Mouse (Mus musculus): ENCODE measurements at regions not wholly inside any gene's neighbourhood (a gene's known extent, or its start where the extent isn't known, plus 50 kb on each side); places are given as distances from the start of the nearest gene placed in this dataset.

GRCm38 (mm10) chr2:83224018-83224417 lies 280.6 kb downstream of the Fsip2 start:
- no peak for ATAC-seq (replicated peaks; ENCODE audit: insufficient number of reproducible peaks, low FRiP score, low TSS enrichment)
- H3K36me3 ChIP-seq (ENCODE audit: control insufficient read depth, insufficient read depth, low read length): no peaks in the 10 kb centered on the region
- 61% methylated on average over 2 of the region's 2 CpGs for WGBS (ENCODE audit: insufficient replicate concordance)
- no peak overlapping the region for H3K9ac ChIP-seq (ENCODE audit: low read depth, low read length)
- no peaks in the 10 kb centered on the region for H3K27me3 ChIP-seq (ENCODE audit: control insufficient read depth, insufficient read depth, low read length)
- no peak overlapping the region for H3K4me3 ChIP-seq (ENCODE audit: low read depth, low read length)
- H3K4me1 ChIP-seq (ENCODE audit: control insufficient read depth, insufficient read depth, low read length): no peaks in the 10 kb centered on the region
- H3K4me2 ChIP-seq: no peak overlapping the region
- no peaks in the 10 kb centered on the region for H3K9me3 ChIP-seq (replicated peaks; ENCODE audit: control insufficient read depth, low read length)
- H3K27ac ChIP-seq (ENCODE audit: low read depth, low read length): no peak overlapping the region

- no peaks in the 10 kb centered on the region for H3K27me3 ChIP-seq (ENCODE audit: control insufficient read depth, insufficient read depth, low read length)
- no peaks in the 10 kb centered on the region for H3K9me3 ChIP-seq (replicated peaks; ENCODE audit: control insufficient read depth, low read length)
- H3K9ac ChIP-seq (ENCODE audit: low read depth, low read length): no peak overlapping the region
- no peak overlapping the region for H3K4me3 ChIP-seq (ENCODE audit: low read depth, low read length)
- 84% methylated on average over 5 of the region's 5 CpGs for WGBS (ENCODE audit: insufficient replicate concordance)
- no peak for ATAC-seq (replicated peaks; ENCODE audit: insufficient number of reproducible peaks, low FRiP score, low TSS enrichment)
- H3K4me2 ChIP-seq: no peak overlapping the region
- no peaks in the 10 kb centered on the region for H3K4me1 ChIP-seq (ENCODE audit: control insufficient read depth, insufficient read depth, low read length)
- H3K36me3 ChIP-seq (ENCODE audit: control insufficient read depth, insufficient read depth, low read length): no peaks in the 10 kb centered on the region
- no peak overlapping the region for H3K27ac ChIP-seq (ENCODE audit: low read depth, low read length)
These were observed 282.8 kb downstream of the Fsip2 start for GRCm38 (mm10) chr2:83226198-83226597.

- Histone ChIP-seq H3K27ac (ENCODE audit: low read depth, low read length) (no peak overlapping the region), H3K4me3 (ENCODE audit: low read depth, low read length) (no peak overlapping the region), H3K9me3 (replicated peaks; ENCODE audit: control insufficient read depth, low read length) (no peaks in the 10 kb centered on the region), H3K4me2 (no peak overlapping the region), H3K9ac (ENCODE audit: low read depth, low read length) (no peak overlapping the region), H3K36me3 (ENCODE audit: control insufficient read depth, insufficient read depth, low read length) (no peaks in the 10 kb centered on the region), H3K4me1 (ENCODE audit: control insufficient read depth, insufficient read depth, low read length) (no peaks in the 10 kb centered on the region), H3K27me3 (ENCODE audit: control insufficient read depth, insufficient read depth, low read length) (no peaks in the 10 kb centered on the region)
- no peak for ATAC-seq (replicated peaks; ENCODE audit: insufficient number of reproducible peaks, low FRiP score, low TSS enrichment)
- 67% methylated on average over 6 of the region's 6 CpGs for WGBS (ENCODE audit: insufficient replicate concordance)
These were observed 308.0 kb downstream of the Fsip2 start for GRCm38 (mm10) chr2:83251173-83252101.

DNA sequence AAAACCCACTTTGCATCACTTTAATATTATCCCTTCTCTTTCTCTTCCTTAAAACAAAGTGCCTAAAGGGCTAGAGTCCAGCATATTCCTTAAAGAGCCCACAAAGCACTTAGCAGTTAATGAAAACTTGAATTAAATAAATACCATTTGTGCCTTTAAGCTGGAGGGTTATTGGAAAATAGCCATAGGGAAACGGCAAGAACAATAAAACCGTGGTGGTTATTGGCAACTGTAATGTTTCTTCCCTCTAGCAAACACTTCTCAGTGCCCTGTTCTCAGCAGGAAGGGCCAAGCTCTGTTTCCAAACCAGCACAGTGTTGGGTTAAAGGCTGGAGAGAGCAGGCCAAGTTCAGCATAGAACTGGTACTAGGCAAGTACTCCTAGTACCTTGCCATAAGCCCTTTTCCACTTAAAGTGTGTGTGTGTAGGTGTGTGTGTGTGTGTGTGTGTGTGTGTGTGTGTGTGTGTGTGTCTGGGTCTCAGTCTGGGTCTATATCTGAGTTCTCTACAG lies 313.4 kb downstream of the Fsip2 start:
- ATAC-seq (replicated peaks; ENCODE audit: insufficient number of reproducible peaks, low FRiP score, low TSS enrichment): no peak
- H3K9ac ChIP-seq (ENCODE audit: low read depth, low read length): no peak overlapping the region
- H3K4me3 ChIP-seq (ENCODE audit: low read depth, low read length): no peak overlapping the region
- H3K9me3 ChIP-seq (replicated peaks; ENCODE audit: control insufficient read depth, low read length): no peaks in the 10 kb centered on the region
- WGBS (ENCODE audit: insufficient replicate concordance): 67% methylated on average over 2 of the region's 2 CpGs
- no peaks in the 10 kb centered on the region for H3K36me3 ChIP-seq (ENCODE audit: control insufficient read depth, insufficient read depth, low read length)
- H3K4me2 ChIP-seq: no peak overlapping the region
- H3K27me3 ChIP-seq (ENCODE audit: control insufficient read depth, insufficient read depth, low read length): no peaks in the 10 kb centered on the region
- no peak overlapping the region for H3K27ac ChIP-seq (ENCODE audit: low read depth, low read length)
- H3K4me1 ChIP-seq (ENCODE audit: control insufficient read depth, insufficient read depth, low read length): no peaks in the 10 kb centered on the region

DNA sequence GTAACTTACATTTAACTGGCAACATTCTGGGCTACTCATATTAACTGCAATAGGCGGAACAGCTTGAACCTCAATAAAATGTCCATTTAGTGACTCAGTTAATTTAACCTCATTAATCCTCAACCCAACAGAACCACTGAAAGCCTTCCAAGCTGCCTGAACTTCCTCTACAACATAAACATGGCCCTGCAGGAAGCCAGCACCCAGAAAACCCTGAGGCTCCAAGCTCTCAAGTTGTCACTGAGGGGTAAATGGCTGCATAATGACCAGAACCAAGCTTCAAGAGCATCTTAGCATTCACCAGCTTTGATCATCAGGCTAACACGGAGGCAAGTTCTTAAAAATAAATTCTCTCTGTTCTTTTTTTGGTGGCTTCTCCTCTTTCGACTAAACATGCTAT lies 315.2 kb downstream of the Fsip2 start:
- Histone ChIP-seq H3K9ac (ENCODE audit: low read depth, low read length) (no peak overlapping the region), H3K4me2 (no peak overlapping the region), H3K27me3 (ENCODE audit: control insufficient read depth, insufficient read depth, low read length) (no peaks in the 10 kb centered on the region), H3K4me1 (ENCODE audit: control insufficient read depth, insufficient read depth, low read length) (no peaks in the 10 kb centered on the region), H3K4me3 (ENCODE audit: low read depth, low read length) (no peak overlapping the region), H3K36me3 (ENCODE audit: control insufficient read depth, insufficient read depth, low read length) (no peaks in the 10 kb centered on the region), H3K27ac (ENCODE audit: low read depth, low read length) (no peak overlapping the region), H3K9me3 (replicated peaks; ENCODE audit: control insufficient read depth, low read length) (no peaks in the 10 kb centered on the region)
- WGBS (ENCODE audit: insufficient replicate concordance): 73% methylated on average over 3 of the region's 3 CpGs
- no peak for ATAC-seq (replicated peaks; ENCODE audit: insufficient number of reproducible peaks, low FRiP score, low TSS enrichment)

DNA sequence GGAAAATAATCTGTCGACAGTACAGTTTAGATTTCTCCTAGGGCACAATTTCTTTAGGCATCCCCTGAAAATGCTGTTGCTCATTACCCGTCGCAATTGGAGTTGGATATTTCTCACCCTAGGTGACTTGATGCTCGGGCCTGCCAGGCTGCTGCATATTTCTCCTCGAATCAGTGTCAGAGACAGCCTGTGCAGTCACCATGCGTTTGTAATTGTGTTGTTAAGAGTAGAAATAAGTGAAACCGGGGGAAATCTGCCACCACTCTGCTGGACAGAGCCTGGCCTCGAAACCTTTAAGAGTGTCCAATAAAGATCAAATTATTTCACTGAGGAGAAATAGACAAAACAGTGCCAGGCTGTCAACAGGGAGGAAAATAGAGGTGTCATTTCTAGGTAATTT lies 340.7 kb upstream of the Zc3h15 start:
- WGBS (ENCODE audit: insufficient replicate concordance): 70% methylated on average over 8 of the region's 8 CpGs
- H3K36me3 ChIP-seq (ENCODE audit: control insufficient read depth, insufficient read depth, low read length): no peaks in the 10 kb centered on the region
- H3K4me3 ChIP-seq (ENCODE audit: low read depth, low read length): no peak overlapping the region
- H3K9me3 ChIP-seq (replicated peaks; ENCODE audit: control insufficient read depth, low read length): no peaks in the 10 kb centered on the region
- H3K9ac ChIP-seq (ENCODE audit: low read depth, low read length): no peak overlapping the region
- H3K27ac ChIP-seq (ENCODE audit: low read depth, low read length): no peak overlapping the region
- no peak overlapping the region for H3K4me2 ChIP-seq
- no peak for ATAC-seq (replicated peaks; ENCODE audit: insufficient number of reproducible peaks, low FRiP score, low TSS enrichment)
- H3K4me1 ChIP-seq (ENCODE audit: control insufficient read depth, insufficient read depth, low read length): no peaks in the 10 kb centered on the region
- no peaks in the 10 kb centered on the region for H3K27me3 ChIP-seq (ENCODE audit: control insufficient read depth, insufficient read depth, low read length)

DNA sequence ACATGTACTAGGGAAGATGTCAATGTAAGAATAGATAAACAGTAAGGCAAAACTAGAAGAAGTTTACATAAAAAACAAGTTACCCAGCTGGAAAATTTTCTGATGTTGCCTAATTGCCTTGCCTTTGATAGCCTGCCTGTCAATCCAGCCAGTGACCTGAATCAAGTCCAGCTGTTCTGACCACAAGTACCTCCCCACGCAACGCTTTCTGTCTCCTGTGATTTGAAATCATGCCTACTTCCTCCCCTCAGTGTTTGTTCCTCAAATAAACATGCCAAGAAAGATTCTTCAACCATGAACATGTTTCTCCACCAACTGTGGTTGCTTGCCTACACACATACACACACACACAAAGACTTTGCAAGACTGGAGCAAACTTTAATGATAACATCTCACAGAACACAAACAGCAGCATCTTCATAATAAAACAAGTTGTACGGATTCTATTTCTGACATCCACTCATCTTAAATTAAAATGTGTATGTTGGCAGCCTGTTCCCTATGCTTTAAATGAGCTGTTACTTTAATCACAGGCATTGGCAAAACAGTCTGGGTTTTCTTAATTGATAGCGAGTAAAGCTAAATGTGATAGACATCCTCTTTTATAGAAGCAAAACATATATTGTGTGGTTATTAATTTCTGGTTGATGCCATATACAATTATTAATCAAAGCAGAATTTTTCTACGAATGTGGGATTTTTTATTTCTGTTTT lies 312.0 kb upstream of the Zc3h15 start:
- Histone ChIP-seq H3K27ac (ENCODE audit: low read depth, low read length) (no peak overlapping the region), H3K27me3 (ENCODE audit: control insufficient read depth, insufficient read depth, low read length) (no peaks in the 10 kb centered on the region), H3K9me3 (replicated peaks; ENCODE audit: control insufficient read depth, low read length) (no peaks in the 10 kb centered on the region), H3K4me2 (no peak overlapping the region), H3K4me3 (ENCODE audit: low read depth, low read length) (no peak overlapping the region), H3K9ac (ENCODE audit: low read depth, low read length) (no peak overlapping the region), H3K36me3 (ENCODE audit: control insufficient read depth, insufficient read depth, low read length) (no peaks in the 10 kb centered on the region), H3K4me1 (ENCODE audit: control insufficient read depth, insufficient read depth, low read length) (no peaks in the 10 kb centered on the region)
- WGBS (ENCODE audit: insufficient replicate concordance): 53% methylated on average over 5 of the region's 5 CpGs
- ATAC-seq (replicated peaks; ENCODE audit: insufficient number of reproducible peaks, low FRiP score, low TSS enrichment): no peak

DNA sequence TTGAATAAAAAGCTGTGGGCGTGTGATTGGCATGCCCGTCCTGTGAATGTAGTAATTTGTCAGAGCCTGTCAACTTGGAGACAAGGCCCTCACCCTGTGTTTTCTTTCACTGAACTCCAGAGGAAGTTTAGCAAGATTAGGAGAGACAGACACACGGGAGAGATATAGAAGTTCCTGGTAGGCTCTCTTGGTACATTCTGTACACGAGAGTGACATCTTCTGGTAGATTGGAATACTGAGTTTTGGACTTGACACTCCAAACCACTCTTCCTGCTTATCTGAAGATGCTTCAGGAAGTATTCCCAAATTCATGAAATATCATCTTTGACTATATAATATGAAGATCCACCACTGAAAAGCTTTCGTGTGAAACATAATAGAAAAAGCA lies 311.5 kb upstream of the Zc3h15 start:
- WGBS (ENCODE audit: insufficient replicate concordance): 16% methylated on average over 5 of the region's 5 CpGs
- Histone ChIP-seq H3K4me2 (no peak overlapping the region), H3K4me3 (ENCODE audit: low read depth, low read length) (no peak overlapping the region), H3K9me3 (replicated peaks; ENCODE audit: control insufficient read depth, low read length) (no peaks in the 10 kb centered on the region), H3K36me3 (ENCODE audit: control insufficient read depth, insufficient read depth, low read length) (no peaks in the 10 kb centered on the region), H3K27me3 (ENCODE audit: control insufficient read depth, insufficient read depth, low read length) (no peaks in the 10 kb centered on the region), H3K4me1 (ENCODE audit: control insufficient read depth, insufficient read depth, low read length) (no peaks in the 10 kb centered on the region), H3K27ac (ENCODE audit: low read depth, low read length) (no peak overlapping the region), H3K9ac (ENCODE audit: low read depth, low read length) (no peak overlapping the region)
- ATAC-seq (replicated peaks; ENCODE audit: insufficient number of reproducible peaks, low FRiP score, low TSS enrichment): peak; percentile 57; the same call in 1 of the 2 replicates
